Mouse (Mus musculus): ENCODE measurements around the gene Cd300ld3. TPM values are rescaled to one million over a fixed set of nuclear protein-coding genes. Genes with fewer than 3 reads are reported as not detected.

Cd300ld3 gene
- polyA plus RNA-seq, 1 experiment from 2014 or later: not detected

GRCm38 (mm10) chr11:115077436-115077835 lies 29.2 kb upstream of the Cd300ld3 start:
- TF ChIP-seq CTCF (IDR thresholded peaks at IDR 0.05; ENCODE audit: low read depth): no peak
- TF ChIP-seq EP300 (optimal IDR thresholded peaks at IDR 0.05): no peak
- Histone ChIP-seq H3K27ac (replicated peaks) (no peak overlapping the region), H3K4me1 (replicated peaks; ENCODE audit: control insufficient read depth, insufficient read depth) (no peaks in the 10 kb centered on the region), H3K27me3 (ENCODE audit: control insufficient read depth, insufficient read depth, low read length) (peaks cover 2% of the 10 kb centered on the region; the same call in 1 of the 2 replicates), H3K4me3 (ENCODE audit: low read depth, low read length) (no peak overlapping the region), H3K36me3 (ENCODE audit: control insufficient read depth, insufficient read depth, low read length) (no peaks in the 10 kb centered on the region), H3K9me3 (ENCODE audit: control insufficient read depth, low read length) (no peaks in the 10 kb centered on the region), H3K9ac (ENCODE audit: low read length) (no peak overlapping the region), H3K4me2 (replicated peaks; ENCODE audit: low read depth) (no peak overlapping the region)
- WGBS: 95% methylated on average over 1 of the region's 1 CpGs
- DNase-seq (ENCODE audit: low spot score): no peak
- ATAC-seq (ENCODE audit: low FRiP score, low TSS enrichment): no peak

GRCm38 (mm10) chr11:115075859-115076258 lies 27.6 kb upstream of the Cd300ld3 start:
- Histone ChIP-seq H3K27ac (replicated peaks) (no peak overlapping the region), H3K36me3 (ENCODE audit: control insufficient read depth, insufficient read depth, low read length) (no peaks in the 10 kb centered on the region), H3K9ac (ENCODE audit: low read length) (no peak overlapping the region), H3K4me1 (replicated peaks; ENCODE audit: control insufficient read depth, insufficient read depth) (no peaks in the 10 kb centered on the region), H3K4me3 (ENCODE audit: low read depth, low read length) (no peak overlapping the region), H3K4me2 (replicated peaks; ENCODE audit: low read depth) (no peak overlapping the region), H3K9me3 (ENCODE audit: control insufficient read depth, low read length) (no peaks in the 10 kb centered on the region), H3K27me3 (ENCODE audit: control insufficient read depth, insufficient read depth, low read length) (peaks cover 2% of the 10 kb centered on the region; the same call in 1 of the 2 replicates)
- WGBS: 32% methylated on average over 5 of the region's 5 CpGs
- no peak for TF ChIP-seq CTCF (IDR thresholded peaks at IDR 0.05; ENCODE audit: low read depth)
- TF ChIP-seq EP300 (optimal IDR thresholded peaks at IDR 0.05): no peak
- ATAC-seq (ENCODE audit: low FRiP score, low TSS enrichment) (no peak), DNase-seq (ENCODE audit: low spot score) (no peak)

GRCm38 (mm10) chr11:115075407-115075806 lies 27.2 kb upstream of the Cd300ld3 start:
- DNase-seq (ENCODE audit: low spot score) (no peak), ATAC-seq (ENCODE audit: low FRiP score, low TSS enrichment) (no peak)
- no peaks in the 10 kb centered on the region for H3K9me3 ChIP-seq (ENCODE audit: control insufficient read depth, low read length)
- H3K4me2 ChIP-seq (replicated peaks; ENCODE audit: low read depth): no peak overlapping the region
- no peak for TF ChIP-seq EP300 (optimal IDR thresholded peaks at IDR 0.05)
- no peak for TF ChIP-seq CTCF (IDR thresholded peaks at IDR 0.05; ENCODE audit: low read depth)
- peaks cover 2% of the 10 kb centered on the region; the same call in 1 of the 2 replicates for H3K27me3 ChIP-seq (ENCODE audit: control insufficient read depth, insufficient read depth, low read length)
- H3K27ac ChIP-seq (replicated peaks): no peak overlapping the region
- 53% methylated on average over 7 of the region's 7 CpGs for WGBS
- no peak overlapping the region for H3K9ac ChIP-seq (ENCODE audit: low read length)
- no peak overlapping the region for H3K4me3 ChIP-seq (ENCODE audit: low read depth, low read length)
- no peaks in the 10 kb centered on the region for H3K4me1 ChIP-seq (replicated peaks; ENCODE audit: control insufficient read depth, insufficient read depth)
- no peaks in the 10 kb centered on the region for H3K36me3 ChIP-seq (ENCODE audit: control insufficient read depth, insufficient read depth, low read length)

- no peak overlapping the region for H3K9ac ChIP-seq (ENCODE audit: low read length)
- peaks cover 2% of the 10 kb centered on the region; the same call in 1 of the 2 replicates for H3K27me3 ChIP-seq (ENCODE audit: control insufficient read depth, insufficient read depth, low read length)
- no peaks in the 10 kb centered on the region for H3K4me1 ChIP-seq (replicated peaks; ENCODE audit: control insufficient read depth, insufficient read depth)
- TF ChIP-seq EP300 (optimal IDR thresholded peaks at IDR 0.05) (no peak), CTCF (IDR thresholded peaks at IDR 0.05; ENCODE audit: low read depth) (no peak)
- DNase-seq (ENCODE audit: low spot score) (no peak), ATAC-seq (ENCODE audit: low FRiP score, low TSS enrichment) (no peak)
- H3K9me3 ChIP-seq (ENCODE audit: control insufficient read depth, low read length): no peaks in the 10 kb centered on the region
- WGBS: 63% methylated on average over 5 of the region's 5 CpGs
- no peak overlapping the region for H3K4me3 ChIP-seq (ENCODE audit: low read depth, low read length)
- no peaks in the 10 kb centered on the region for H3K36me3 ChIP-seq (ENCODE audit: control insufficient read depth, insufficient read depth, low read length)
- H3K4me2 ChIP-seq (replicated peaks; ENCODE audit: low read depth): no peak overlapping the region
- no peak overlapping the region for H3K27ac ChIP-seq (replicated peaks)
Measured at GRCm38 (mm10) chr11:115073002-115073401, 24.8 kb upstream of the Cd300ld3 start.

- TF ChIP-seq EP300 (optimal IDR thresholded peaks at IDR 0.05) (no peak), CTCF (IDR thresholded peaks at IDR 0.05; ENCODE audit: low read depth) (peak; percentile 9; the same call in 1 of the 2 replicates)
- no peak overlapping the region for H3K9ac ChIP-seq (ENCODE audit: low read length)
- no peak overlapping the region for H3K4me3 ChIP-seq (ENCODE audit: low read depth, low read length)
- no peaks in the 10 kb centered on the region for H3K4me1 ChIP-seq (replicated peaks; ENCODE audit: control insufficient read depth, insufficient read depth)
- H3K27me3 ChIP-seq (ENCODE audit: control insufficient read depth, insufficient read depth, low read length): no peaks in the 10 kb centered on the region
- 10% methylated on average over 14 of the region's 14 CpGs for WGBS
- H3K4me2 ChIP-seq (replicated peaks; ENCODE audit: low read depth): no peak overlapping the region; the same call in 1 of the 2 replicates
- H3K36me3 ChIP-seq (ENCODE audit: control insufficient read depth, insufficient read depth, low read length): no peaks in the 10 kb centered on the region
- no peak overlapping the region; the same call in 1 of the 2 replicates for H3K27ac ChIP-seq (replicated peaks)
- DNase-seq (ENCODE audit: low spot score) (no peak), ATAC-seq (ENCODE audit: low FRiP score, low TSS enrichment) (peak; percentile 75; the same call in 1 of the 2 replicates)
- no peaks in the 10 kb centered on the region for H3K9me3 ChIP-seq (ENCODE audit: control insufficient read depth, low read length)
Measured at GRCm38 (mm10) chr11:115071631-115072294, 23.6 kb upstream of the Cd300ld3 start.

- no peaks in the 10 kb centered on the region for H3K9me3 ChIP-seq (ENCODE audit: control insufficient read depth, low read length)
- ATAC-seq (ENCODE audit: low FRiP score, low TSS enrichment) (no peak), DNase-seq (ENCODE audit: low spot score) (no peak)
- no peak overlapping the region; the same call in 1 of the 2 replicates for H3K4me2 ChIP-seq (replicated peaks; ENCODE audit: low read depth)
- no peaks in the 10 kb centered on the region for H3K4me1 ChIP-seq (replicated peaks; ENCODE audit: control insufficient read depth, insufficient read depth)
- WGBS: 9% methylated on average over 9 of the region's 9 CpGs
- no peak for TF ChIP-seq CTCF (IDR thresholded peaks at IDR 0.05; ENCODE audit: low read depth)
- no peak for TF ChIP-seq EP300 (optimal IDR thresholded peaks at IDR 0.05)
- H3K4me3 ChIP-seq (ENCODE audit: low read depth, low read length): no peak overlapping the region
- H3K36me3 ChIP-seq (ENCODE audit: control insufficient read depth, insufficient read depth, low read length): no peaks in the 10 kb centered on the region
- H3K27me3 ChIP-seq (ENCODE audit: control insufficient read depth, insufficient read depth, low read length): no peaks in the 10 kb centered on the region
- no peak overlapping the region for H3K27ac ChIP-seq (replicated peaks)
- no peak overlapping the region for H3K9ac ChIP-seq (ENCODE audit: low read length)
Measured at GRCm38 (mm10) chr11:115071015-115071551, 22.9 kb upstream of the Cd300ld3 start.
